Mouse (Mus musculus) heart, postnatal 10 days (tissue): ENCODE measurements around the gene Spta1. TPM values are rescaled to one million over a fixed set of nuclear protein-coding genes. Genes with fewer than 3 reads are reported as not detected.

Source experiments
- DNase-seq, 2 experiments: peaks; one replicate each; pipeline ENCODE4 v3.0.0; 2021
- intact Hi-C: fragments of 180-260 bp; cut with DNase I; formaldehyde crosslinking; loops from one replicate; pipeline ENCODE4 v1.15.1; 2025
- total RNA-seq, 2 experiments: library from RNA; stranded (reverse); gene quantifications; 2 replicates each; pipeline ENCODE4 v1.2.3; 2021

Spta1 gene
- total RNA-seq, 2 experiments from 2014 or later: 9.6 to 10.3 TPM

DNA sequence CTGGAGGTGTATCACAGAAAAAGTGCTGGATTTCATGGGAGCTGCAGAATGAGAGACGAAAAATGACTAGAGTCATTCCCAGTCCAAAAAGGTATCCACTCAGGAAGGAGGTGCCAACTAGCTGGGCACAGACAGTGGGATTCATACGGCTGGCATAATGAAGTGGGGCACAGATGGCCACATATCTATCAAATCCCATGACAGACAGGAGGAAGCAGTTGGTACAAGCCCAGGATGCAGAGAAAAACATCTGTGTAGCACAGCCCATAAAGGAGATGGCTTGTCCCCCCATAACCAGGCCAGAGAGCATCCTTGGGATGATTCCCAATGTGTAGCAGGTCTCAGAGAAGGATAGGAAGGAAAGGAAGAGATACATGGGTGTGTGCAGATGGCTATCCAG, 77.8 kb downstream of the Spta1 start:
- DNase-seq: no peak
- intact Hi-C loops: no loop called here

DNA sequence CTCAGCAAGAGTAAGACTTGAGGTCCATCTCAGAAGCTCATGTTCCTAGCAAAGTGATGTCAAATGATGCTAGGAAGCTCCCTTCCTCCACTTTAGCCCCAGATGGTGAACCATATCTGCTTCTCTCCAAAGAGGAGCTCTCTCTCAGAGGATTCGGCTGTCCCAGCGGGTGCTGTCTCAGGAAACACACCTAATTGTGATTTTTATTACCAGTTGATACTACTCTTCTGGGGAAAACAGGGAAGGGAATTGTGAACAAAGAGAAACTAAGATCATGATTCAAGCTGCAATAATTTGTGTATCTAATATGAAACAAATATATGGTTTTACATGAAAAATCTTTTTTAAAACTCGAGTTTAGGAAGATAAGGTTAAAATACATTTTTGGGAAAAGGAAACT, 79.4 kb downstream of the Spta1 start, which contains the start of gene Olfr419:
Gene Olfr419, minus strand, starts transcription at position 101 of the 400 bp plus-strand sequence.
- intact Hi-C loops: no loop called here
- no peak for DNase-seq

DNA sequence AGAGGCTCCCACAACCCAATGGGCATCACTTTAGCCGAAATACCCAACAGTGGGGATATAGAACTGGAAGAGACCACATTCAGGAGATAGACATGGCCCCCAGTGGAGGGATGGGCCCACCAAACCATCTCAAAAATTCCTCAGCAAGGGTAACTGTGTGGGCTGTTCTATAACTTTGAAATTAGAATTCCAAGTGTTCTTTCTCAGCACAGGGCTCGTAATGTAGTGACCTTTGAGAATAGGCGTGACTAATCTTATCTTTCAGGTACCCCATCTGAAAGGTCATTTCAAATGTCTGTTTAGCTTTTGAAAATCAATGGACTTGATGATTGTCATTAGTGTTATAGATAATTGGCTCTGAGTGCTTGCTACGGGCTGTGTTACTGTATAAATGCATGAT, 95.2 kb downstream of the Spta1 start:
- intact Hi-C loops: no loop called here

DNA sequence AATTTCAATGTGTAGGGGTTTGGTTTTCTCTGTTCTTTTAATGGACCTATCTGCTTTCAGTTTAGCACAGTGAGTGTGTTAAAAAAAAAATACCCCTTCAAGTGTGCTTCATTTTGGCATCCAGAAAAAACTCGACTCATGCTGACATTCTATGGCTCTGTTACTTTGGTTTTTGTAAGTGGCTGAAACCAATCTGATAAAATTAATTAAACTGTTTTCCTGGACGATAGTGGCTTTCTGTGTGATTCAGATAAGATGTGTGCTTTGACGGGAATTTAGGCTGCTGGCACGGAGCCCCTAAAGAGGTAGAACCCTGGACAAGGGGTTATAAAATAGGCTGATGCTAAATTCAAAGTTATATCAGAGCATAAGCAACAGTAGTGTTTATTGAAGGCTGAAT, 96.6 kb downstream of the Spta1 start:
- intact Hi-C loops: no loop called here
- no peak for DNase-seq

More for the DNA sequence above, 95.2 kb downstream of the Spta1 start:
- DNase-seq: no peak

DNA sequence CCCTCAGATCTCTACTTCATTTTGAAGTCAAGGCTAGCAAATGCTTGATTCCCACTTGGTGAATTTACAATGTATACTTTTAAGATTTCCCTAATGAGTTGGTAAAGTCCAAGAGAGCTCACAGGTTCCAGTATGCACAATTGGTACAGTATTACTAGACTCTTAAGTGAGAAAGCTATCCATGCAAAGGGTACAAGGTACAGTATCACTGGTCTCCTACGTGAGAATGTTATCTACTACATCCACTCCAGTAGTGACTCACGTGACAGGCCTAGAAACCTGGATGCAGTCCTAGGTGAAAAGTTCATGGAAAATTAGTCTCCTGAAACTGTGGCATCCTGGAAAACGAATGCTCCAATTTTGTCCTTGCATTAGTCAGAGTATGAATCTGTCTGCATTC, 98.1 kb downstream of the Spta1 start:
- intact Hi-C loops: no loop called here
- DNase-seq: no peak

Other genes starting within 250 kb of the Spta1 start
- gene Mndal, start 230.3 kb upstream of the Spta1 start, total RNA-seq: 10 to 100 TPM; 12.0 to 14.8 TPM
- gene Ifi203, start 230.1 kb upstream of the Spta1 start, total RNA-seq: 10 to 100 TPM; 10.7 to 12.3 TPM
- not detected for gene Ifi202b, start 190.0 kb upstream of the Spta1 start, total RNA-seq
- gene Ifi205, start 141.0 kb upstream of the Spta1 start, total RNA-seq: under 1 TPM; 0.45 to 0.69 TPM
- not detected for gene Olfr433, start 132.1 kb upstream of the Spta1 start, total RNA-seq
- gene Olfr432, start 123.6 kb upstream of the Spta1 start, total RNA-seq: not detected
- not detected for gene Olfr430, start 106.2 kb upstream of the Spta1 start, total RNA-seq
- gene Olfr429, start 88.4 kb upstream of the Spta1 start, total RNA-seq: not detected
- not detected for gene Olfr427, start 75.9 kb upstream of the Spta1 start, total RNA-seq
- not detected for gene Olfr231, start 51.6 kb upstream of the Spta1 start, total RNA-seq
- not detected for gene Olfr424, start 41.3 kb upstream of the Spta1 start, total RNA-seq
- gene Olfr420, start 17.1 kb upstream of the Spta1 start, total RNA-seq: not detected
- not detected for gene Olfr419, start 79.3 kb downstream of the Spta1 start, total RNA-seq
- not detected for gene Mptx1, start 157.7 kb downstream of the Spta1 start, total RNA-seq
- gene Olfr417, start 192.3 kb downstream of the Spta1 start, total RNA-seq: not detected
- gene Olfr248, start 218.3 kb downstream of the Spta1 start, total RNA-seq: not detected